Mouse (Mus musculus) heart, adult 2 months (tissue): ENCODE data around the gene Mrc2.

Source experiments
- CTCF ChIP-seq: fragments of 200-600 bp; IDR thresholded peaks from 2 replicates; pipeline ENCODE4 v1.8.1; 2022; ENCODE audit warnings: antibody characterized with exemption, mild to moderate bottlenecking, moderate library complexity
- EP300 ChIP-seq: fragments of 200-500 bp; IDR thresholded peaks from 2 replicates; pipeline ENCODE4 v1.6.1; 2011; ENCODE audit warnings: low read depth, low read length, control low read depth; ENCODE audit not compliant: insufficient read depth

GRCm38 (mm10) chr11:105264506-105264905 lies 27.9 kb upstream of the Mrc2 start:
- TF ChIP-seq EP300, result no peak
- TF ChIP-seq CTCF, result no peak
